Mouse (Mus musculus) kidney, embryonic 14.5 days (tissue): ENCODE results near the gene Gstm3. TPM values are rescaled to one million over a fixed set of nuclear protein-coding genes. Genes with fewer than 3 reads are reported as not detected.

Experiments
- ATAC-seq: fragments of 200-750 bp; cut with Nextera tagmentation; 2 replicates; pipeline ENCODE4 v1.8.0; 2017; ENCODE audit warnings: moderate number of reproducible peaks, mild to moderate bottlenecking, moderate TSS enrichment, moderate library complexity; ENCODE audit not compliant: low FRiP score, low TSS enrichment
- H3K27ac ChIP-seq: fragments of 300-500 bp; sonication (generic); 2 replicates; pipeline ENCODE4 v1.5.1; 2014; ENCODE audit warnings: low read depth, mild to moderate bottlenecking, low read length, moderate library complexity, mixed read lengths
- H3K27me3 ChIP-seq: fragments of 300-500 bp; sonication (generic); 2 replicates; pipeline ENCODE4 v1.6.1; 2014; ENCODE audit warnings: mild to moderate bottlenecking, low read length; ENCODE audit not compliant: control insufficient read depth, insufficient read depth
- H3K36me3 ChIP-seq: fragments of 300-500 bp; sonication (generic); 2 replicates; pipeline ENCODE4 v1.6.1; 2014; ENCODE audit warnings: low read length, mixed read lengths; ENCODE audit not compliant: control insufficient read depth, insufficient read depth
- H3K4me1 ChIP-seq: fragments of 300-500 bp; sonication (generic); 2 replicates; pipeline ENCODE4 v1.6.1; 2014; ENCODE audit warnings: low read length, mixed read lengths; ENCODE audit not compliant: control insufficient read depth, insufficient read depth
- H3K4me2 ChIP-seq: fragments of 300-500 bp; sonication (generic); replicated peaks from 2 replicates; pipeline ENCODE4 v1.6.1; 2014; ENCODE audit warnings: low read depth, mild to moderate bottlenecking, low read length
- H3K4me3 ChIP-seq: fragments of 300-500 bp; sonication (generic); 2 replicates; pipeline ENCODE4 v1.5.1; 2014; ENCODE audit warnings: mild to moderate bottlenecking, low read length
- H3K9ac ChIP-seq: fragments of 300-500 bp; sonication (generic); 2 replicates; pipeline ENCODE4 v1.6.1; 2014; ENCODE audit warnings: low read depth, mild to moderate bottlenecking, low read length, moderate library complexity
- H3K9me3 ChIP-seq: fragments of 300-500 bp; sonication (generic); 2 replicates; pipeline ENCODE4 v1.6.1; 2016; ENCODE audit warnings: low read length; ENCODE audit not compliant: control insufficient read depth
- WGBS: fragments of 180-500 bp; shearing (Covaris S2); extraction: QIAGEN DNeasy Blood & Tissue Kit; methylation state at CpG from one replicate; pipeline ENCODE4 v1.1.7; 2014; 5-methylcytosine and 5-hydroxymethylcytosine counted together
- polyA plus RNA-seq: library from polyadenylated mRNA; unstranded; fragments of >200 nt; fragmentation: Nextera tagmentation; extraction: Ambion mirVana; gene quantifications from 2 replicates; pipeline ENCODE4 v1.2.1, GENCODE M21; 2014

The Gstm3 gene
- polyA plus RNA-seq, 1 experiment from 2014 or later, result 0.16 TPM

GRCm38 (mm10) chr3:107929731-107930130 lies 39.4 kb downstream of the Gstm3 start:
- no peak overlapping the region for H3K9ac ChIP-seq
- no peaks in the 10 kb centered on the region for H3K9me3 ChIP-seq
- no peaks in the 10 kb centered on the region for H3K27me3 ChIP-seq
- no peak overlapping the region for H3K4me2 ChIP-seq
- ATAC-seq, result no peak
- H3K4me1 ChIP-seq, result peaks cover 7% of the 10 kb centered on the region; the same call in 1 of the 2 replicates
- H3K4me3 ChIP-seq, result no peak overlapping the region
- no peak overlapping the region for H3K27ac ChIP-seq
- WGBS, result 73% methylated on average over 4 of the region's 4 CpGs
- no peaks in the 10 kb centered on the region for H3K36me3 ChIP-seq

- Histone ChIP-seq H3K9me3 (no peaks in the 10 kb centered on the region), H3K27me3 (no peaks in the 10 kb centered on the region), H3K27ac (no peak overlapping the region), H3K4me2 (no peak overlapping the region), H3K36me3 (no peaks in the 10 kb centered on the region), H3K4me3 (no peak overlapping the region), H3K4me1 (peaks cover 7% of the 10 kb centered on the region; the same call in 1 of the 2 replicates), H3K9ac (no peak overlapping the region)
- ATAC-seq, result no peak
- 81% methylated on average over 4 of the region's 4 CpGs for whole genome bisulfite sequencing
These were observed 39.8 kb downstream of the Gstm3 start for GRCm38 (mm10) chr3:107929243-107929642.

- H3K27me3 ChIP-seq, result no peaks in the 10 kb centered on the region
- 73% methylated on average over 11 of the region's 11 CpGs for WGBS
- H3K4me1 ChIP-seq, result peaks cover 7% of the 10 kb centered on the region; the same call in 1 of the 2 replicates
- no peaks in the 10 kb centered on the region for H3K9me3 ChIP-seq
- no peak overlapping the region for H3K9ac ChIP-seq
- no peak overlapping the region for H3K4me3 ChIP-seq
- no peak overlapping the region for H3K4me2 ChIP-seq
- no peak overlapping the region for H3K27ac ChIP-seq
- no peaks in the 10 kb centered on the region for H3K36me3 ChIP-seq
- no peak for ATAC-seq
These were observed 40.4 kb downstream of the Gstm3 start for GRCm38 (mm10) chr3:107928691-107929090.

- H3K27ac ChIP-seq, result no peak overlapping the region
- ATAC-seq, result no peak
- no peak overlapping the region for H3K4me2 ChIP-seq
- 69% methylated on average over 3 of the region's 3 CpGs for WGBS
- H3K27me3 ChIP-seq, result no peaks in the 10 kb centered on the region
- H3K9ac ChIP-seq, result no peak overlapping the region
- H3K36me3 ChIP-seq, result no peaks in the 10 kb centered on the region
- H3K4me1 ChIP-seq, result peaks cover 7% of the 10 kb centered on the region; the same call in 1 of the 2 replicates
- no peak overlapping the region for H3K4me3 ChIP-seq
- no peaks in the 10 kb centered on the region for H3K9me3 ChIP-seq
These were observed 41.2 kb downstream of the Gstm3 start for GRCm38 (mm10) chr3:107927841-107928240.

GRCm38 (mm10) chr3:107925335-107925734 lies 43.7 kb downstream of the Gstm3 start:
- H3K36me3 ChIP-seq, result no peaks in the 10 kb centered on the region
- no peak overlapping the region for H3K4me3 ChIP-seq
- no peaks in the 10 kb centered on the region for H3K9me3 ChIP-seq
- H3K27me3 ChIP-seq, result no peaks in the 10 kb centered on the region
- no peak for ATAC-seq
- H3K27ac ChIP-seq, result no peak overlapping the region
- no peak overlapping the region for H3K4me2 ChIP-seq
- peaks cover 7% of the 10 kb centered on the region; the same call in 1 of the 2 replicates for H3K4me1 ChIP-seq
- H3K9ac ChIP-seq, result no peak overlapping the region
- WGBS, result 90% methylated on average over 3 of the region's 3 CpGs

- Histone ChIP-seq H3K4me3 (no peak overlapping the region), H3K4me1 (no peaks in the 10 kb centered on the region), H3K27me3 (no peaks in the 10 kb centered on the region), H3K27ac (no peak overlapping the region), H3K9ac (no peak overlapping the region), H3K36me3 (no peaks in the 10 kb centered on the region), H3K4me2 (no peak overlapping the region), H3K9me3 (no peaks in the 10 kb centered on the region)
- no peak for ATAC-seq
- WGBS, result 86% methylated on average over 5 of the region's 5 CpGs
These were observed 48.7 kb downstream of the Gstm3 start for GRCm38 (mm10) chr3:107920348-107920747.

- Histone ChIP-seq H3K4me2 (no peak overlapping the region), H3K9ac (no peak overlapping the region), H3K4me1 (no peaks in the 10 kb centered on the region), H3K36me3 (no peaks in the 10 kb centered on the region), H3K9me3 (no peaks in the 10 kb centered on the region), H3K27ac (no peak overlapping the region), H3K27me3 (no peaks in the 10 kb centered on the region), H3K4me3 (no peak overlapping the region)
- ATAC-seq, result no peak; the same call in 1 of the 2 replicates
- 58% methylated on average over 7 of the region's 7 CpGs for WGBS
These were observed 51.2 kb downstream of the Gstm3 start for GRCm38 (mm10) chr3:107917783-107918408.

GRCm38 (mm10) chr3:107917097-107917496 lies 52.0 kb downstream of the Gstm3 start:
- no peak for ATAC-seq
- Histone ChIP-seq H3K27me3 (no peaks in the 10 kb centered on the region), H3K4me1 (no peaks in the 10 kb centered on the region), H3K4me3 (no peak overlapping the region), H3K27ac (no peak overlapping the region), H3K4me2 (no peak overlapping the region), H3K9ac (no peak overlapping the region), H3K9me3 (no peaks in the 10 kb centered on the region), H3K36me3 (no peaks in the 10 kb centered on the region)
- 90% methylated on average over 3 of the region's 3 CpGs for WGBS

GRCm38 (mm10) chr3:107916674-107917073 lies 52.4 kb downstream of the Gstm3 start:
- Histone ChIP-seq H3K36me3 (no peaks in the 10 kb centered on the region), H3K27ac (no peak overlapping the region), H3K4me2 (no peak overlapping the region), H3K4me3 (no peak overlapping the region), H3K9ac (no peak overlapping the region), H3K27me3 (no peaks in the 10 kb centered on the region), H3K9me3 (no peaks in the 10 kb centered on the region), H3K4me1 (no peaks in the 10 kb centered on the region)
- 75% methylated on average over 15 of the region's 15 CpGs for WGBS
- ATAC-seq, result no peak
